Mouse (Mus musculus): ENCODE measurements at regions not wholly inside any gene's neighbourhood (a gene's known extent, or its start where the extent isn't known, plus 50 kb on each side); places are given as distances from the start of the nearest gene placed in this dataset.

DNA sequence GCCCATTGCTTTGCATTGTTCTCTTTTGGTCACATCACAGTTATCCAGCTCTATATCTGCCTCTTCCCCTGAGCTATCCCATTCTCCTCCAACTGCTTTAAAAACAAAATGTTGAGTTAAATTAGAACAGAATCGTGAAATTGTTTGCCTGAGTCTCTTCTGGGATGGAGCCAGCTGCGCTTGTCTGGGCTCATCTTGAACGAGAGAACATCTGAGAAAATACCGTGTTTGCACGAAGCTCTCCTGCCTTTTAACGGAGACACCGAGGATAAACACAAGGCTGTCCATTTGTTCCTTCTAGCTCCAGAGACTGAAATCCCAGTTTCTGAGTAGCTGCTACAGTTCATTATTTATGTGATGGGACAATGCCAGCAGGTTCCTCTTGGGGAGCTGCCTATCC, 186.6 kb downstream of the Ackr3 start:
- Histone ChIP-seq H3K27ac (replicated peaks; ENCODE audit: low read depth, low read length) (no peak overlapping the region), H3K4me2 (ENCODE audit: low read depth, severe bottlenecking) (no peak overlapping the region), H3K9ac (ENCODE audit: low read length) (no peak overlapping the region), H3K36me3 (ENCODE audit: control insufficient read depth, insufficient read depth, low read length) (no peaks in the 10 kb centered on the region), H3K4me1 (ENCODE audit: control insufficient read depth, insufficient read depth, low read length) (no peaks in the 10 kb centered on the region), H3K4me3 (ENCODE audit: low read depth, low read length) (no peak overlapping the region), H3K9me3 (ENCODE audit: control insufficient read depth, low read length) (no peaks in the 10 kb centered on the region), H3K27me3 (ENCODE audit: control insufficient read depth, insufficient read depth, low read length) (0 out of 2 replicates have a peak, but pooled peaks cover 2% of the 10 kb centered on the region)
- no peak for ATAC-seq (ENCODE audit: insufficient number of reproducible peaks, low FRiP score, low TSS enrichment, low read depth)
- DNase-seq (ENCODE audit: low spot score) = no peak
- 93% methylated on average over 7 of the region's 7 CpGs for WGBS

DNA sequence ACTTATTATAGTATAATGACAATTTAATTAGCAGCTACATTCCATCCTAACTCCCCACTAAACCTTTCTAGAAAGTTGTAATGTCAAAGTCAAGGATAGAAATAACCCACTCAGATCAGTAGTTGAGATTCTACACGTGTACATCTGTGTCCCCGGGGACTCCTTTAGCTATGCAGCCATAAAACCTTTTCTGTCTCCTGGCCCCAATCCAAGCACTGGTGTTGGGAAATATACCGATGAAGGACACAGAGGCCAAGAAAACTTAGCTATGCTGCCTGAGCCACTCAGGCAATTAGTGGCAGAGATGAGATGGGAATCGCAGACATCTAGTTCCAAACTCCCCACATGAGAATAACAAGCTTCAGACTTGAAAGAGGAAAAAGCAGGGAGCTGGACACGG, 190.1 kb downstream of the Ackr3 start:
- Histone ChIP-seq H3K27ac (replicated peaks; ENCODE audit: low read depth, low read length) (no peak overlapping the region), H3K4me2 (ENCODE audit: low read depth, severe bottlenecking) (no peak overlapping the region), H3K36me3 (ENCODE audit: control insufficient read depth, insufficient read depth, low read length) (no peaks in the 10 kb centered on the region), H3K9ac (ENCODE audit: low read length) (no peak overlapping the region), H3K27me3 (ENCODE audit: control insufficient read depth, insufficient read depth, low read length) (0 out of 2 replicates have a peak, but pooled peaks cover 2% of the 10 kb centered on the region), H3K4me3 (ENCODE audit: low read depth, low read length) (no peak overlapping the region), H3K4me1 (ENCODE audit: control insufficient read depth, insufficient read depth, low read length) (peaks cover 5% of the 10 kb centered on the region; the same call in 1 of the 2 replicates), H3K9me3 (ENCODE audit: control insufficient read depth, low read length) (no peaks in the 10 kb centered on the region)
- ATAC-seq (ENCODE audit: insufficient number of reproducible peaks, low FRiP score, low TSS enrichment, low read depth) = no peak
- no peak for DNase-seq (ENCODE audit: low spot score)
- WGBS = 80% methylated on average over 5 of the region's 5 CpGs

DNA sequence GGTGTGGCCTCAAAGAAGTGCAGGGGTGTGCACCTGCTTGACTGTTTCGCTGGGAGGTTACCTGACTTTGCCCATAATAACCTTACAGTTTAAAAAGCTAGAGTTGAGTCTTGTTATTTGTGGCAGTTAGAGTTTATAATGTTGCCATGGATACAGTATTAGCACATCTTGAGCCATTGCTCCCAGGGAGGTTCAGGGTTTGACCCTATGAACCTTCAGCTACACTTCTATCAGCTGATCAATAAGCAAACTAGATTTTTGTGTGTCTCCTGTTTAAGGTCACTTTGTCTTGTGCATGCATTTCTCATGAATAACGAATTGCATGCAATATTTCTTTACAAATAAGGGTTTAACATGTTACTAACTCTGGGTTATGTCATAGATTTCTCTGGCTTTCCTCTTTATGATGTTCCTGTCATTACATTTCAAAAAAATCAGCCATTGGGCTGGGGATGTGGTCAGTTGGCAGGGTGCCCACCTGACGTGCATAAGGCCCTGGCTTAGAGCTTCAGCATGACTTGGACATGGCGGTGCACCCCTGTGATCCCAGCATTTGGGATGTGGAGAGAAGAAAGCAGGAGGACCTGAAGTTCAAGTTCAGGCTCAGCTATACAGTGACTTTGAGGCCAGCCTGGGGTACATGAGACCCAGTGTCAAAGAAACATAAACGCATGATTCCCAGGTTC, 191.7 kb downstream of the Ackr3 start:
- Histone ChIP-seq H3K9ac (ENCODE audit: low read length) (no peak overlapping the region), H3K4me3 (ENCODE audit: low read depth, low read length) (no peak overlapping the region), H3K9me3 (ENCODE audit: control insufficient read depth, low read length) (no peaks in the 10 kb centered on the region), H3K27me3 (ENCODE audit: control insufficient read depth, insufficient read depth, low read length) (no peaks in the 10 kb centered on the region), H3K4me2 (ENCODE audit: low read depth, severe bottlenecking) (no peak overlapping the region), H3K27ac (replicated peaks; ENCODE audit: low read depth, low read length) (no peak overlapping the region), H3K4me1 (ENCODE audit: control insufficient read depth, insufficient read depth, low read length) (peaks cover 5% of the 10 kb centered on the region; the same call in 1 of the 2 replicates), H3K36me3 (ENCODE audit: control insufficient read depth, insufficient read depth, low read length) (no peaks in the 10 kb centered on the region)
- no peak for DNase-seq (ENCODE audit: low spot score)
- ATAC-seq (ENCODE audit: insufficient number of reproducible peaks, low FRiP score, low TSS enrichment, low read depth) = no peak
- 89% methylated on average over 5 of the region's 5 CpGs for WGBS

- DNase-seq (ENCODE audit: low spot score) = no peak
- Histone ChIP-seq H3K27me3 (ENCODE audit: control insufficient read depth, insufficient read depth, low read length) (no peaks in the 10 kb centered on the region), H3K4me3 (ENCODE audit: low read depth, low read length) (no peak overlapping the region), H3K9ac (ENCODE audit: low read length) (no peak overlapping the region), H3K9me3 (ENCODE audit: control insufficient read depth, low read length) (no peaks in the 10 kb centered on the region), H3K4me1 (ENCODE audit: control insufficient read depth, insufficient read depth, low read length) (peaks cover 5% of the 10 kb centered on the region; the same call in 1 of the 2 replicates), H3K27ac (replicated peaks; ENCODE audit: low read depth, low read length) (no peak overlapping the region), H3K36me3 (ENCODE audit: control insufficient read depth, insufficient read depth, low read length) (no peaks in the 10 kb centered on the region), H3K4me2 (ENCODE audit: low read depth, severe bottlenecking) (no peak overlapping the region)
- ATAC-seq (ENCODE audit: insufficient number of reproducible peaks, low FRiP score, low TSS enrichment, low read depth) = no peak
- WGBS = 78% methylated on average over 1 of the region's 1 CpGs
Measured at GRCm38 (mm10) chr1:90396660-90397059, 192.9 kb downstream of the Ackr3 start.

- 21% methylated on average over 5 of the region's 5 CpGs for WGBS
Measured at GRCm38 (mm10) chr1:90397355-90397754, 193.6 kb downstream of the Ackr3 start.

DNA sequence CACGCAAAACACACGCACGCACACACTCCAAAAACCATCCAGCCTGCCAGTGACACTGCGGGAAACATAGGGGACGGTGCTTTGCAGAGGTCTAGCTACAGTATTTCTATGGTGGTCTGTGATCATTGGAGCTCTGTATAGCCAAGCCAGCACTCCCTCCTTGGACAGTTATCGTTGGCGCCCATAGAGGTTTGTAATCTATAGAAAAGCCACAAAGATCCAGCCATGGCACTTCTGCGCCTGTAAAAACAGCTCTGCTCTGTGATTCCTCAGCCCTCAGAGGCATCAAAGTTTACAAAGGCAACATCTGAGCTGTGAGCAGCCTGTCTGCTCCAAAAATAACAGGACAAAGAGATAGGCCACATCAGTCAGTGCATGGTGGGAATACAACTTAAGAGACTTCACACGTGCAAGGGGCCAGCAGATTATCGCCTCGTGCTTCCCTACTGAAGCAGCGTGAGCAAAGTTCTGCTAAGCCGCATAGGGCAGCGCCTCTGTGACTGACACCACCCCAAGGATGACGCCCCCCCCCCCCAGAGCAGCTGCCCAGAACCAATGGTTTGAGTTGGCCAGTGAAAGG, 194.7 kb downstream of the Ackr3 start:
- Histone ChIP-seq H3K4me2 (ENCODE audit: low read depth, severe bottlenecking) (no peak overlapping the region), H3K27me3 (ENCODE audit: control insufficient read depth, insufficient read depth, low read length) (no peaks in the 10 kb centered on the region), H3K36me3 (ENCODE audit: control insufficient read depth, insufficient read depth, low read length) (no peaks in the 10 kb centered on the region), H3K4me3 (ENCODE audit: low read depth, low read length) (no peak overlapping the region), H3K9ac (ENCODE audit: low read length) (no peak overlapping the region), H3K4me1 (ENCODE audit: control insufficient read depth, insufficient read depth, low read length) (peaks cover 5% of the 10 kb centered on the region; the same call in 1 of the 2 replicates), H3K27ac (replicated peaks; ENCODE audit: low read depth, low read length) (no peak overlapping the region), H3K9me3 (ENCODE audit: control insufficient read depth, low read length) (no peaks in the 10 kb centered on the region)
- ATAC-seq (ENCODE audit: insufficient number of reproducible peaks, low FRiP score, low TSS enrichment, low read depth) (no peak), DNase-seq (ENCODE audit: low spot score) (no peak)
- 86% methylated on average over 15 of the region's 15 CpGs for WGBS

More at GRCm38 (mm10) chr1:90397355-90397754, 193.6 kb downstream of the Ackr3 start:
- H3K9me3 ChIP-seq (ENCODE audit: control insufficient read depth, low read length) = no peaks in the 10 kb centered on the region
- ATAC-seq (ENCODE audit: insufficient number of reproducible peaks, low FRiP score, low TSS enrichment, low read depth) = peak; percentile 68
- no peaks in the 10 kb centered on the region for H3K27me3 ChIP-seq (ENCODE audit: control insufficient read depth, insufficient read depth, low read length)
- no peak overlapping the region for H3K4me3 ChIP-seq (ENCODE audit: low read depth, low read length)
- H3K27ac ChIP-seq (replicated peaks; ENCODE audit: low read depth, low read length) = no peak overlapping the region
- peak; percentile 47 for DNase-seq (ENCODE audit: low spot score)
- no peaks in the 10 kb centered on the region for H3K36me3 ChIP-seq (ENCODE audit: control insufficient read depth, insufficient read depth, low read length)
- H3K4me2 ChIP-seq (ENCODE audit: low read depth, severe bottlenecking) = no peak overlapping the region
- peaks cover 5% of the 10 kb centered on the region; the same call in 1 of the 2 replicates for H3K4me1 ChIP-seq (ENCODE audit: control insufficient read depth, insufficient read depth, low read length)
- H3K9ac ChIP-seq (ENCODE audit: low read length) = no peak overlapping the region

- no peaks in the 10 kb centered on the region for H3K36me3 ChIP-seq (ENCODE audit: control insufficient read depth, insufficient read depth, low read length)
- H3K9ac ChIP-seq (ENCODE audit: low read length) = no peak overlapping the region
- H3K27me3 ChIP-seq (ENCODE audit: control insufficient read depth, insufficient read depth, low read length) = no peaks in the 10 kb centered on the region
- peaks cover 7% of the 10 kb centered on the region for H3K4me1 ChIP-seq (ENCODE audit: control insufficient read depth, insufficient read depth, low read length)
- DNase-seq (ENCODE audit: low spot score) (no peak), ATAC-seq (ENCODE audit: insufficient number of reproducible peaks, low FRiP score, low TSS enrichment, low read depth) (no peak)
- H3K9me3 ChIP-seq (ENCODE audit: control insufficient read depth, low read length) = no peaks in the 10 kb centered on the region
- no peak overlapping the region for H3K4me2 ChIP-seq (ENCODE audit: low read depth, severe bottlenecking)
- no peak overlapping the region for H3K4me3 ChIP-seq (ENCODE audit: low read depth, low read length)
- H3K27ac ChIP-seq (replicated peaks; ENCODE audit: low read depth, low read length) = no peak overlapping the region
- 85% methylated on average over 6 of the region's 6 CpGs for whole genome bisulfite sequencing
Measured at GRCm38 (mm10) chr1:90403057-90403456, 199.3 kb downstream of the Ackr3 start.

DNA sequence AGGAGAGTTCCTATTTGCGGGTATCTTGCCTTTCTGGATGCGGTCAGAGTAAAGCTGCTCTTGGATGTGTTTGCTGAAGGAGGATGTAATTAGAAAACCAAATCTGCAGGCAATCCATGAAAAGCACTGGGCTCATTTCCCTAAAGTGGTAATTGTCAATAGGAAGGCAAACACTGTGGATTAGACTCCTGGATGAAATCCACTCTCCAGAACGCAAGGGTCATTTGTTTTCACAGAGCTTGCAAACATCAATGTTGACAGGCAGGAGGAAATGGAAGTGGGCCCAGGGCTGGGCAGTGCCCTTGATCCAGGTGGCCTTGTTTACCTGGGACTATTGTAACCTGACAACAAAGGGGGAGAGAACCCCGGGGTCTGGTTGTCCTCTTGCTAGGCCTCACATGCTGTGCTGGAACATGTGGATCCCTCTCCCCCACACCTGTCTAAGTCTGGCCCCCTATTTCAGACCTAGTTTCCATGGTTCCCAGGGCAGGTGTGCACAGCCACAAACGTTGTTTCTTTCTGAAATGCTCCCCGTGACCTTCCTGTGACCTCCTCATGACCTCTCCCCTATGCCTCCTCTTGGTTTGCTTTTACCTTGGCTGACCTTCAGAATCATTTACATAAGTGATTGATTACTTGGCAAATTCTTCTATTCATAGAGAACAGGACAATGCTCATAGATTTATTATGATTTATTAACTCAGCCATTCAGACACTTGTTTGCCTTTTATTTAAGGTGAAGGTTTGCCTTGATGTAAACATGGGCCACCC, 197.9 kb upstream of the Cops8 start:
- H3K4me3 ChIP-seq (ENCODE audit: low read depth, low read length) = no peak overlapping the region
- ATAC-seq (ENCODE audit: insufficient number of reproducible peaks, low FRiP score, low TSS enrichment, low read depth) (no peak), DNase-seq (ENCODE audit: low spot score) (no peak)
- H3K4me2 ChIP-seq (ENCODE audit: low read depth, severe bottlenecking) = no peak overlapping the region
- no peaks in the 10 kb centered on the region for H3K27me3 ChIP-seq (ENCODE audit: control insufficient read depth, insufficient read depth, low read length)
- no peaks in the 10 kb centered on the region for H3K36me3 ChIP-seq (ENCODE audit: control insufficient read depth, insufficient read depth, low read length)
- H3K9ac ChIP-seq (ENCODE audit: low read length) = no peak overlapping the region
- no peaks in the 10 kb centered on the region for H3K9me3 ChIP-seq (ENCODE audit: control insufficient read depth, low read length)
- WGBS = 54% methylated on average over 6 of the region's 6 CpGs
- peaks cover 7% of the 10 kb centered on the region for H3K4me1 ChIP-seq (ENCODE audit: control insufficient read depth, insufficient read depth, low read length)
- H3K27ac ChIP-seq (replicated peaks; ENCODE audit: low read depth, low read length) = no peak overlapping the region
